29 mouse cellular contexts compared by ENCODE assay signal in the genomic region with DNA sequence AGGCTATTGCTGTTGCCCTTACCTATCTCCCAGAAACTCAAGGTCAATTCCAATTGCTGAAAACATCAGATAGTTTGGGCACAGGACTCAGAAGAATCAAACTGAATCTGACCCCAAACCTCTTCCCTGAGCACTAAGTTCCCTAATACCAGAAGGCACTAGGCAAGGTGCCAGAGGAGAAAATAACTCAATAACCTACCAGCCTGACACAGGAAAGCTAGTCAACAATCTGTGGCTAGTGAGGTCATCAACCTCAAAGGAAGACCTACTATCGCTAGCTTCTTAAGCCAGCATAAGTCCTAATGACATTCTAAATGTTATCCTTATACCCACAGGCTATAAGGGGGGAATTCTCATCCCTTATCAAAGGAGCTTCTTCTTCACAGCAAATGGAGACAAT.
DNase-seq lines count a peak whose midpoint lies in the region; ATAC-seq lines count a peak whose summit lies in the region.
"Had no signal": no experiment of that assay in that cellular context is flagged by ENCODE, and none has a peak within 500 bp of the region (broad histone marks: within the 10 kb centered on the region; RNA-seq: fewer than 3 reads in every experiment).

No protein-coding gene starts in this region.

- no peaks in the 10 kb centered on the region for H3K4me1 ChIP-seq in kidney, embryonic 14.5 days (ENCODE audit: control insufficient read depth, insufficient read depth, low read length)
- H3K4me1 ChIP-seq: embryonic facial prominence, embryonic 12.5 days; embryonic facial prominence, embryonic 15.5 days; heart, embryonic 12.5 days; heart, embryonic 15.5 days had no signal

- H3K36me3 ChIP-seq in kidney, embryonic 14.5 days (ENCODE audit: control insufficient read depth, insufficient read depth, low read length), result no peaks in the 10 kb centered on the region
- H3K36me3 ChIP-seq: embryonic facial prominence, embryonic 12.5 days; embryonic facial prominence, embryonic 15.5 days; G1E; heart, embryonic 12.5 days; heart, embryonic 15.5 days had no signal

- peak; percentile 6 for DNase-seq in kidney, adult 11 months
- no peak for DNase-seq in kidney, adult 18-20 months
- DNase-seq in kidney, adult 9 months, result peak; percentile 83
- peak; percentile 42 for DNase-seq in 416B (ENCODE audit: low read depth)
- no peak for DNase-seq in layer of hippocampus, adult 11-12 months (ENCODE audit: low spot score)
- no peak for DNase-seq in left cerebral cortex, postnatal 36 days (ENCODE audit: low spot score in 2 of 2)
- DNase-seq: adrenal gland, postnatal 10 days; adrenal gland, postnatal 36 days; B cell, adult 2 months; cerebellum, adult 18-20 months; cerebellum, adult 9-10 months; cerebellum, postnatal 14 days; forebrain, postnatal 0 days; gastrocnemius, adult 2 months; gastrocnemius, postnatal 14 days; heart, adult 18-20 months; heart, postnatal 10 days; heart, postnatal 36 days had no signal

- H3K9me3 ChIP-seq in kidney, embryonic 14.5 days (ENCODE audit: control insufficient read depth, low read length), result no peaks in the 10 kb centered on the region
- H3K9me3 ChIP-seq: embryonic facial prominence, embryonic 12.5 days; embryonic facial prominence, embryonic 15.5 days; heart, embryonic 12.5 days; heart, embryonic 15.5 days had no signal

- H3K4me2 ChIP-seq in kidney, embryonic 14.5 days (replicated peaks; ENCODE audit: low read depth, low read length), result no peak overlapping the region
- H3K4me2 ChIP-seq: embryonic facial prominence, embryonic 12.5 days; embryonic facial prominence, embryonic 15.5 days; heart, embryonic 12.5 days; heart, embryonic 15.5 days; hindbrain, embryonic 14.5 days had no signal

- no peaks in the 10 kb centered on the region for H3K27me3 ChIP-seq in kidney, embryonic 14.5 days (ENCODE audit: control insufficient read depth, insufficient read depth, low read length)
- H3K27me3 ChIP-seq: CH12.LX; embryonic facial prominence, embryonic 12.5 days; embryonic facial prominence, embryonic 15.5 days; heart, embryonic 12.5 days; heart, embryonic 15.5 days; Patski had no signal

- H3K27ac ChIP-seq in kidney, embryonic 14.5 days (ENCODE audit: low read depth, low read length), result no peak overlapping the region
- H3K27ac ChIP-seq: embryonic facial prominence, embryonic 12.5 days; embryonic facial prominence, embryonic 15.5 days; gastrocnemius, adult 2 months; heart, embryonic 15.5 days; hindbrain, embryonic 14.5 days had no signal

- intact Hi-C loops in left cerebral cortex, postnatal 36 days (cut with DNase I), result no loop called here

- ATAC-seq in kidney, embryonic 14.5 days (ENCODE audit: low FRiP score, low TSS enrichment), result no peak
- peak; percentile 89 to 92 for ATAC-seq in hematopoietic stem cell, adult 5-6 weeks (replicated peaks in 1 of 2; ENCODE audit: insufficient read depth in 1 of 2, low FRiP score in 2 of 2, low TSS enrichment in 1 of 2, low read depth in 1 of 2, poor library complexity in 2 of 2, severe bottlenecking in 2 of 2)
- ATAC-seq: forebrain, embryonic 14.5 days; forebrain, postnatal 0 days; Patski had no signal

- no peak overlapping the region for H3K9ac ChIP-seq in kidney, embryonic 14.5 days (ENCODE audit: low read depth, low read length)
- H3K9ac ChIP-seq: embryonic facial prominence, embryonic 12.5 days; embryonic facial prominence, embryonic 15.5 days; forebrain, postnatal 0 days; heart, embryonic 12.5 days; heart, embryonic 15.5 days; hindbrain, embryonic 14.5 days had no signal

- no peak overlapping the region for H3K4me3 ChIP-seq in kidney, embryonic 14.5 days (ENCODE audit: low read length)
- H3K4me3 ChIP-seq: embryonic facial prominence, embryonic 12.5 days; embryonic facial prominence, embryonic 15.5 days; gastrocnemius, adult 2 months; heart, embryonic 12.5 days; heart, embryonic 15.5 days had no signal

- WGBS in kidney, embryonic 14.5 days, result 85% methylated on average over 1 of the region's 1 CpGs

Comparison
In these comparisons a context has a peak if more than half of its experiments do, and no peak if none do; other contexts are left out.
1. DNase-seq: peak in kidney, adult 11 months (single experiment), kidney, adult 9 months (single experiment) and 416B (single experiment); none in kidney, adult 18-20 months (single experiment), layer of hippocampus, adult 11-12 months (single experiment) and left cerebral cortex, postnatal 36 days (0 of 2).